Mouse (Mus musculus): ENCODE data around the gene Ikbke. TPM values are rescaled to one million over a fixed set of nuclear protein-coding genes. Genes with fewer than 3 reads are reported as not detected.

Gene Ikbke
- total and polyA plus RNA-seq, 3 experiments: 14.0 to 43.8 (median 29.5) TPM

DNA sequence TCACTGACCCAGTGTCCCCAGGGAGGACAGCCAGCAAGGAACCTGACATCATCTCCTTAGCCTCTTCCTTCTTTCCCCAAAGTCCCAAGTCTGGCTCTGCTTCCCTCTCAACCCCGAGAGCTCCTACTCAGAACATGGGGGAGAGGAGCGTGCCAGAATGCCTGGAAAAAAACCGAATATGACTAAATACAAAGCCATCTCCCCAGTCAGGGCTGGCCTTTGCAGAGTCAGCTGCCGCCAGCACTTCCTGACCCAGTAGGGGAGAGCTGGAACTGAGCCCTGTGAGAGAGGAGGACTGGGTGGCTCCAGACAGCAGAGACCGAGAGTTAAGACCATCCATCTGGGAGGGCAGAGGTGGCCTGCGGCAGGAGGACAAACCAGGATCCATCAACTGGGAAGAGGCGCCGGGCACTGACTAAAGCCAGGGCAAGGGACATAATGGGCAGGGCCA, 40.5 kb downstream of the Ikbke start:
- Histone ChIP-seq H3K27ac (ENCODE audit: insufficient read depth, low read depth) (no peak overlapping the region), H3K9ac (ENCODE audit: insufficient read depth, low read depth) (no peak overlapping the region), H3K36me3 (replicated peaks in 1 of 2; ENCODE audit: control insufficient read depth in 1 of 2, insufficient read depth in 1 of 2, low read length in 1 of 2) (no peaks in the 10 kb centered on the region), H3K9me3 (replicated peaks; ENCODE audit: low read length) (no peaks in the 10 kb centered on the region), H3K4me3 (replicated peaks in 1 of 3; ENCODE audit: low read depth in 2 of 3, low read length in 2 of 3, poor library complexity in 1 of 3) (no peak overlapping the region), H3K4me2 (ENCODE audit: insufficient read depth, low read depth, poor library complexity, severe bottlenecking) (no peak overlapping the region), H3K4me1 (ENCODE audit: control insufficient read depth in 1 of 2, insufficient read depth in 2 of 2) (peaks cover 24 to 33% of the 10 kb centered on the region in 2 experiments), H3K27me3 (replicated peaks) (peaks cover 27% of the 10 kb centered on the region), H3K79me2 (replicated peaks; ENCODE audit: control insufficient read depth, extremely low read depth, insufficient read depth, poor library complexity, severe bottlenecking) (no peaks in the 10 kb centered on the region)
- DNase-seq (ENCODE audit: extremely low read depth): no peak
- dilution Hi-C loops (cut with MboI; ENCODE audit: extremely low pct_ligation_motif_present, extremely low pct_unique_long_range_greater_than_20kb, low sequenced_read_pairs): no loop called here
- in situ Hi-C loops (cut with MboI; ENCODE audit: low pct_ligation_motif_present, low pct_unique_long_range_greater_than_20kb, low sequenced_read_pairs): no loop called here
- TF ChIP-seq CHD2 (IDR thresholded peaks at IDR 0.05; ENCODE audit: low read length) (no peak), RCOR1 (conservative IDR thresholded peaks at IDR 0.05; ENCODE audit: low read depth, low read length) (no peak), EP300 (IDR thresholded peaks at IDR 0.05; ENCODE audit: low read length) (no peak), MXI1 (IDR thresholded peaks at IDR 0.05; ENCODE audit: low read depth, low read length) (no peak), UBTF (IDR thresholded peaks at IDR 0.05; ENCODE audit: low read depth, low read length) (no peak), GABPA (IDR thresholded peaks at IDR 0.05; ENCODE audit: insufficient replicate concordance, low read depth, low read length) (no peak), ETS1 (conservative IDR thresholded peaks at IDR 0.05; ENCODE audit: low read depth, low read length) (no peak), SMC3 (IDR thresholded peaks at IDR 0.05; ENCODE audit: low read depth, low read length) (no peak), MAFK (IDR thresholded peaks at IDR 0.05; ENCODE audit: insufficient replicate concordance, low read length) (no peak), PAX5 (IDR thresholded peaks at IDR 0.05; ENCODE audit: low read length) (no peak), IRF4 (IDR thresholded peaks at IDR 0.05; ENCODE audit: low read depth, low read length) (no peak), MYC (IDR thresholded peaks at IDR 0.05; ENCODE audit: low read depth, low read length) (no peak), CTCF (conservative IDR thresholded peaks at IDR 0.05 in 1 of 2, IDR thresholded peaks at IDR 0.05 in 1 of 2; ENCODE audit: low read depth in 2 of 2, low read length in 2 of 2) (no peak), ELF1 (IDR thresholded peaks at IDR 0.05; ENCODE audit: low read depth, low read length) (no peak), NELFE (IDR thresholded peaks at IDR 0.05; ENCODE audit: low read depth, low read length) (no peak), USF2 (conservative IDR thresholded peaks at IDR 0.05; ENCODE audit: low read depth, low read length) (no peak), TCF12 (IDR thresholded peaks at IDR 0.05; ENCODE audit: low read depth, low read length) (no peak), BHLHE40 (IDR thresholded peaks at IDR 0.05; ENCODE audit: low read depth, low read length) (no peak), TBP (conservative IDR thresholded peaks at IDR 0.05; ENCODE audit: low read depth, low read length) (no peak), MEF2A (IDR thresholded peaks at IDR 0.05; ENCODE audit: borderline replicate concordance, low read depth, low read length) (no peak)

DNA sequence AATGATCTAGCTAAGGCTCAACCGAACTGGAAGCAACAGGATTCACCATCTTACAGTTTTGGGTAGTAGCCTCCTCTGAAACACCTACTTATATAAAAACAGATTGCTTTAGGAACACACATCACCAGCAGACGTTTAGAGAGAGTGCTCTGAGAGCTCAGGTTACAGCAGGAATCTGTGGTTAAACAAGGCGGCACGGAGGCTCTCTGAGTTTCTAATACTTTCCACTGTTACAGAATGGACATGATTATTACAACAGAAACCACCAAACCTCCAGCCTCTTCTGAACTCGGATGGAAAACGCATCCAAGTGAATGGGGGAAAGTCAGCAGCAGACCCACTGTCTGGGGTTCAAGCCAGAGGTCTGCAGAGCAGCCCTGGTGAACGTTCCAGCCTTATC, 43.3 kb downstream of the Ikbke start:
- no peaks in the 10 kb centered on the region for H3K36me3 ChIP-seq (replicated peaks in 1 of 2; ENCODE audit: control insufficient read depth in 1 of 2, insufficient read depth in 1 of 2, low read length in 1 of 2)
- peak overlapping the region in 1 of 3 experiments; percentile 28 for H3K4me3 ChIP-seq (replicated peaks in 1 of 3; ENCODE audit: low read depth in 2 of 3, low read length in 2 of 3, poor library complexity in 1 of 3)
- H3K9ac ChIP-seq (ENCODE audit: insufficient read depth, low read depth): no peak overlapping the region
- H3K27ac ChIP-seq (ENCODE audit: insufficient read depth, low read depth): no peak overlapping the region
- H3K79me2 ChIP-seq (replicated peaks; ENCODE audit: control insufficient read depth, extremely low read depth, insufficient read depth, poor library complexity, severe bottlenecking): no peaks in the 10 kb centered on the region
- no peak overlapping the region for H3K4me2 ChIP-seq (ENCODE audit: insufficient read depth, low read depth, poor library complexity, severe bottlenecking)
- dilution Hi-C loops (cut with MboI; ENCODE audit: extremely low pct_ligation_motif_present, extremely low pct_unique_long_range_greater_than_20kb, low sequenced_read_pairs) (no loop called here), in situ Hi-C loops (cut with MboI; ENCODE audit: low pct_ligation_motif_present, low pct_unique_long_range_greater_than_20kb, low sequenced_read_pairs) (no loop called here)
- H3K27me3 ChIP-seq (replicated peaks): peaks cover 14% of the 10 kb centered on the region
- H3K9me3 ChIP-seq (replicated peaks; ENCODE audit: low read length): no peaks in the 10 kb centered on the region
- DNase-seq (ENCODE audit: extremely low read depth): peak; percentile 23
- no peak for TF ChIP-seq CTCF (conservative IDR thresholded peaks at IDR 0.05 in 1 of 2, IDR thresholded peaks at IDR 0.05 in 1 of 2; ENCODE audit: low read depth in 2 of 2, low read length in 2 of 2)
- TF ChIP-seq EP300 (IDR thresholded peaks at IDR 0.05; ENCODE audit: low read length): peak; percentile 11; the same call in 1 of the 2 replicates
- peaks cover 19 to 29% of the 10 kb centered on the region in 2 experiments for H3K4me1 ChIP-seq (ENCODE audit: control insufficient read depth in 1 of 2, insufficient read depth in 2 of 2)
